Mouse (Mus musculus): ENCODE measurements around the gene Unc13b.

GRCm38 (mm10) chr4:43231821-43232220 lies 173.1 kb downstream of the Unc13b start:
- TF ChIP-seq POLR2A (IDR thresholded peaks at IDR 0.05; ENCODE audit: control insufficient read depth, extremely low read depth, insufficient read depth, low read length, poor library complexity) (no peak), CTCF (IDR thresholded peaks at IDR 0.05; ENCODE audit: borderline replicate concordance, control insufficient read depth, extremely low read depth, insufficient read depth, low read length, poor library complexity) (no peak)
